Mouse (Mus musculus) midbrain, embryonic 16.5 days (tissue): ENCODE results near the gene Ndufa13. TPM values are rescaled to one million over a fixed set of nuclear protein-coding genes. Genes with fewer than 3 reads are reported as not detected.

Experiments
- ATAC-seq: fragments of 200-750 bp; cut with Nextera tagmentation; 2 replicates; pipeline ENCODE4 v1.8.0; 2017; ENCODE audit warnings: moderate TSS enrichment
- H3K27ac ChIP-seq: fragments of 300-500 bp; sonication (generic); 2 replicates; pipeline ENCODE4 v1.5.1; 2014; ENCODE audit warnings: mild to moderate bottlenecking, low read length, mixed read lengths
- H3K27me3 ChIP-seq: fragments of 300-500 bp; sonication (generic); 2 replicates; pipeline ENCODE4 v1.6.1; 2014; ENCODE audit warnings: low read depth, low read length, mixed read lengths; ENCODE audit not compliant: control insufficient read depth, insufficient read depth
- H3K36me3 ChIP-seq: fragments of 300-500 bp; sonication (generic); 2 replicates; pipeline ENCODE4 v1.6.1; 2014; ENCODE audit warnings: mild to moderate bottlenecking, low read length, moderate library complexity, mixed read lengths; ENCODE audit not compliant: control insufficient read depth, insufficient read depth
- H3K4me1 ChIP-seq: fragments of 300-500 bp; sonication (generic); 2 replicates; pipeline ENCODE4 v1.6.1; 2014; ENCODE audit warnings: mild to moderate bottlenecking, low read length, mixed read lengths; ENCODE audit not compliant: control insufficient read depth, insufficient read depth
- H3K4me2 ChIP-seq: fragments of 300-500 bp; sonication (generic); 2 replicates; pipeline ENCODE4 v1.6.1; 2014; ENCODE audit warnings: mild to moderate bottlenecking, low read length, mixed read lengths
- H3K4me3 ChIP-seq: fragments of 300-500 bp; sonication (generic); 2 replicates; pipeline ENCODE4 v1.5.1; 2014; ENCODE audit warnings: low read depth, mild to moderate bottlenecking, low read length, moderate library complexity, mixed read lengths
- H3K9ac ChIP-seq: fragments of 300-500 bp; sonication (generic); 2 replicates; pipeline ENCODE4 v1.6.1; 2014; ENCODE audit warnings: low read depth, low read length, mixed read lengths
- H3K9me3 ChIP-seq: fragments of 300-500 bp; sonication (generic); replicated peaks from 2 replicates; pipeline ENCODE4 v1.6.1; 2014; ENCODE audit warnings: mild to moderate bottlenecking, low read length, mixed read lengths; ENCODE audit not compliant: control insufficient read depth, poor library complexity, severe bottlenecking
- WGBS: fragments of 180-500 bp; shearing (Covaris S2); extraction: QIAGEN DNeasy Blood & Tissue Kit; methylation state at CpG from one replicate; pipeline ENCODE4 v1.1.7; 2014; 5-methylcytosine and 5-hydroxymethylcytosine counted together
- polyA plus RNA-seq: library from polyadenylated mRNA; unstranded; fragments of >200 nt; fragmentation: Nextera tagmentation; extraction: Ambion mirVana; gene quantifications from 2 replicates; pipeline ENCODE4 v1.2.1, GENCODE M21; 2015

The Ndufa13 gene
- polyA plus RNA-seq, 1 experiment from 2014 or later, result 172 TPM

DNA sequence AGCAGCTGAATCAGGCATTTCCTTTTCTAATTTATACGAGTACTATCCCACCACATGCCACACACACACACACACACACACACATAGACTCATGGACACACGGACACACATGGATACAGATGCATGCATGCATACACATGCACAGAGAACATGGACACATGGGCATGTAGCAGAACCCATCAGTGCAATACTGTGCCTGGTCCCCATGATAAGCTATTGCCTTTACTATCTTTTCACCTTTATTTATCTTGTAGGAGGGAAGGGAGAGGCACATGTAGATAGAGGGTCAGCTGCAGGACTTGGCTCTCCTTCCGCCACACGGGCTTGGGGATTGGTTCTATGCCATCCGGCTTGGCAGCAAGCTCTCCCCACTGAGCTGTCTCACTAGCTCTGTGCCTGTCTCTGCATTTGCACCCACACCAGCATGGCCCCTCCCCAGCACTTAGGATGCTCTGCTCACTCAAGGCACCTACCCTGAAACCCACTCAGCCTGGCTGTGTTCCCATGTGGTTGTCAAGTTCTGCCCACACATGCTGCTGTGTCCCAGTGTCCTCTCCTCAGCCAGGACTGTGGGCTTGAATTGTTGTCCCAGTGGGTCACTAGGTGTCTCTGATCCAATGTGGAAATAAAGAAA, 38.9 kb downstream of the Ndufa13 start:
- Histone ChIP-seq H3K27ac (no peak overlapping the region), H3K4me1 (no peaks in the 10 kb centered on the region), H3K9me3 (no peaks in the 10 kb centered on the region), H3K36me3 (peaks cover 6% of the 10 kb centered on the region), H3K27me3 (no peaks in the 10 kb centered on the region), H3K4me3 (no peak overlapping the region), H3K9ac (no peak overlapping the region), H3K4me2 (no peak overlapping the region)
- ATAC-seq, result no peak
- 92% methylated on average over 5 of the region's 5 CpGs for WGBS

GRCm38 (mm10) chr8:69861251-69861650, 41.1 kb downstream of the Ndufa13 start:
- Histone ChIP-seq H3K9me3 (no peaks in the 10 kb centered on the region), H3K4me2 (no peak overlapping the region), H3K9ac (no peak overlapping the region), H3K4me3 (no peak overlapping the region), H3K4me1 (no peaks in the 10 kb centered on the region), H3K27me3 (no peaks in the 10 kb centered on the region), H3K27ac (no peak overlapping the region), H3K36me3 (peaks cover 6% of the 10 kb centered on the region)
- no peak for ATAC-seq
- 80% methylated on average over 2 of the region's 2 CpGs for WGBS

GRCm38 (mm10) chr8:69860807-69861206, 41.6 kb downstream of the Ndufa13 start:
- Histone ChIP-seq H3K27me3 (no peaks in the 10 kb centered on the region), H3K36me3 (peaks cover 6% of the 10 kb centered on the region), H3K9ac (no peak overlapping the region), H3K4me3 (no peak overlapping the region), H3K4me2 (no peak overlapping the region), H3K27ac (no peak overlapping the region), H3K4me1 (no peaks in the 10 kb centered on the region), H3K9me3 (no peaks in the 10 kb centered on the region)
- 52% methylated on average over 4 of the region's 4 CpGs for WGBS
- no peak for ATAC-seq

GRCm38 (mm10) chr8:69853869-69854268, 48.5 kb downstream of the Ndufa13 start:
- no peak overlapping the region for H3K4me2 ChIP-seq

GRCm38 (mm10) chr8:69850926-69851506, 51.3 kb downstream of the Ndufa13 start:
- no peak overlapping the region for H3K4me3 ChIP-seq
- H3K36me3 ChIP-seq, result peaks cover 3% of the 10 kb centered on the region; the same call in 1 of the 2 replicates
- 88% methylated on average over 7 of the region's 7 CpGs for WGBS
- H3K4me2 ChIP-seq, result no peak overlapping the region
- no peak overlapping the region for H3K9ac ChIP-seq
- no peaks in the 10 kb centered on the region for H3K27me3 ChIP-seq
- H3K4me1 ChIP-seq, result no peaks in the 10 kb centered on the region
- H3K9me3 ChIP-seq, result no peaks in the 10 kb centered on the region
- H3K27ac ChIP-seq, result no peak overlapping the region
- ATAC-seq, result no peak

More at GRCm38 (mm10) chr8:69853869-69854268, 48.5 kb downstream of the Ndufa13 start:
- no peak for ATAC-seq
- Histone ChIP-seq H3K27ac (no peak overlapping the region), H3K36me3 (no peaks in the 10 kb centered on the region), H3K4me1 (no peaks in the 10 kb centered on the region), H3K9me3 (no peaks in the 10 kb centered on the region), H3K9ac (no peak overlapping the region), H3K4me3 (no peak overlapping the region), H3K27me3 (no peaks in the 10 kb centered on the region)
- 94% methylated on average over 10 of the region's 10 CpGs for WGBS

DNA sequence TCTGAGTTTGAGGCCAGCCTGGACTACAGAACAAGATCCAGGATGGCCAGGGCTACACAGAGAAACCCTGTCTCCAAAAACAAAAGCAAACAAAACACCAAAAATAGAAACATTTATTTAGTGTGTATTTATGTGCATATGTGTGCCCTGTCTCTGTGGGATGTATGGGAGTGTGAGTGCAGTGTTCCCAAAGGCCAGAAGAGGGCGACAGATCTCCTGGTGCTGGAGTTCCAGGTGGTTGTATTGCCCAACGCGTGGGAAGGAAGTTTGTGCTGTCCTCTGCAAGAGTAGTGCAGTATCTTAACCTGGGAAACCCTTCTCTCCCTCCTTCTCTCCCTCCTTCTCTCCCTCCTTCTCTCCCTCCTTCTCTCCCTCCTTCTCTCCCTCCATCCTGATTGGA, 52.5 kb downstream of the Ndufa13 start:
- WGBS, result 35% methylated on average over 3 of the region's 3 CpGs
- Histone ChIP-seq H3K27me3 (no peaks in the 10 kb centered on the region), H3K36me3 (peaks cover 3% of the 10 kb centered on the region; the same call in 1 of the 2 replicates), H3K9ac (no peak overlapping the region), H3K4me1 (no peaks in the 10 kb centered on the region), H3K4me2 (no peak overlapping the region), H3K27ac (no peak overlapping the region), H3K4me3 (no peak overlapping the region), H3K9me3 (no peaks in the 10 kb centered on the region)
- ATAC-seq, result no peak

DNA sequence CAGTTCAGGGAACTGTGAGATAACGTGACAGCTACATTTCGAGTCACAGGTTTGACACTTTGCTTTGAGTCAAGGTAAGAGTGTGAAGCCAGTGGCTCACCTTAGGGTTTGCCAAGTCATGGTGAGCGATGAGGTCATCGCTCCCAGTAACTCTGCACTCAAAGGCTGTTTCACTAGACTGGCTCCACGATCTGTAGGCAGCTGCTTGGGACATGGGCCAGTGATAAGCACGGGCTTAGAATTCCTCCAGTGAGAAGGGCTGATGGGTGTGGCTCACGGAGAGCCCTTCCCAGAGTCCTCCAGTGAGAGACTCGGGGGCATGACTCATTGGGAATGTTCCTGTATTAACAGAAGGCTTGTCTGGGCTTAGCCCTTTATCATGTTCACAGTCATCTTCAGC, 53.4 kb downstream of the Ndufa13 start:
- whole genome bisulfite sequencing, result 91% methylated on average over 8 of the region's 8 CpGs
- Histone ChIP-seq H3K9me3 (no peaks in the 10 kb centered on the region), H3K4me1 (no peaks in the 10 kb centered on the region), H3K27ac (no peak overlapping the region), H3K36me3 (peaks cover 3% of the 10 kb centered on the region; the same call in 1 of the 2 replicates), H3K4me2 (no peak overlapping the region), H3K9ac (no peak overlapping the region), H3K27me3 (no peaks in the 10 kb centered on the region), H3K4me3 (no peak overlapping the region)
- no peak for ATAC-seq

DNA sequence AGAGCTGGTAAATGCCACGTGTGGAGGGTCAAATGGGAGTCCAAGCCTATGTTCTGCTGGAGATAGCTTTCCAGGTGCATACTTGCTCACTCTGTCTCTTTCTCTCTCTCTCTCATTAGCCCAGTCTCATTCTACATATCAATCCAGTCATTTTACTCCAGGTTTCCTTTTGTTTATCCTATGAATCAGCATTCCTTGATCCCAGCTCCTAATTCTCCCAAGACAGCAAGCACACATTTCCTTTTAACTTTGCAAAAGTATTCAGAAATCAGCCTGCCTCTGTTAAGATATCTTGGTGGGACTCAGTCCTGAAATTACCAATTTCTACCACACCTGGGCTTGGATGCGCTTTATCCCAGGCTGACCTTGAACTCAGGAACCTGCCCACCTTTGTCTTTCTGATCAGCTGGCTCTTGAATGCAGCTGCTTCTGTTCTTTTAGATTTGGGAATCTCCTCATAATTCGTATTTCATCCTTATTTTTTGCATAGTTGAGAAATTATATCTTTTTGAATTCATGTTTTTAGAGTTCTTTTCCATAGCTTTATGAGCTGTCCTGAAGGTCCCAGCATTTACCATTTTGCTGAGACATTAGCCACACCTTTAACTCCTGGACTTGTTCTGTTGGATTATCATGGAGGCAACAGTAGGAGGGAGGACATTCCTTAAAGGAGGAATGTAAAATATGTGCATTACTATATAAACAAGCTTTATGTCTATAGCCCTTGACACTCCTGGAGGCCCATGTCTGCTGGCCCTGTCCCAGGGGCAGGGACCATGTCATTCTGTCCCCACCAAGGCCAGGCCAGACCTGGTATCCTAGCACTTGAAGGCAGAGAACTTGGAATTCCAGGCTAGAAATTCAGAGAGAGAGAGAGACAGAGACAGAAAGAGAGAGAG, 54.9 kb downstream of the Ndufa13 start:
- Histone ChIP-seq H3K27ac (no peak overlapping the region), H3K9ac (no peak overlapping the region), H3K4me2 (no peak overlapping the region), H3K4me1 (no peaks in the 10 kb centered on the region), H3K9me3 (no peaks in the 10 kb centered on the region), H3K27me3 (no peaks in the 10 kb centered on the region), H3K36me3 (peaks cover 3% of the 10 kb centered on the region; the same call in 1 of the 2 replicates), H3K4me3 (no peak overlapping the region)
- 77% methylated on average over 3 of the region's 3 CpGs for WGBS
- ATAC-seq, result no peak
